Mouse (Mus musculus): ENCODE results near the gene Fam25c.
"Not testable (repeated sequence)": the region's sequence is repeated elsewhere in the genome, so short reads cannot be mapped to it uniquely, and the experiment has no call there.

GRCm38 (mm10) chr14:34364254-34365146 is 9.3 kb upstream of the Fam25c start:
- not testable (repeated sequence) for TF ChIP-seq CTCF (IDR thresholded peaks at IDR 0.05; ENCODE audit: low read depth, low read length); POLR2A (IDR thresholded peaks at IDR 0.05; ENCODE audit: insufficient read depth, low read length); EP300 (IDR thresholded peaks at IDR 0.05; ENCODE audit: insufficient read depth, low read depth, low read length)

All from ES-Bruce4 (cell line).